Mouse (Mus musculus) ES-E14 (cell line): ENCODE data around the gene Snn.

Experiments used
- HCFC1 ChIP-seq: IDR thresholded peaks from 2 replicates; pipeline ENCODE4 v1.6.1; 2012; ENCODE audit warnings: low read length, inconsistent platforms, borderline replicate concordance; ENCODE audit not compliant: insufficient read depth
- MAFK ChIP-seq: IDR thresholded peaks from 2 replicates; pipeline ENCODE4 v1.6.1; 2014; ENCODE audit warnings: mild to moderate bottlenecking, low read depth, low read length, inconsistent platforms; ENCODE audit not compliant: insufficient read depth
- ZC3H11A ChIP-seq: IDR thresholded peaks from 2 replicates; pipeline ENCODE4 v1.6.1; 2012; ENCODE audit warnings: low read depth, mild to moderate bottlenecking, inconsistent platforms, low read length, borderline replicate concordance
- ZNF384 ChIP-seq: IDR thresholded peaks from 2 replicates; pipeline ENCODE4 v1.6.1; 2012; ENCODE audit warnings: low read depth, low read length, inconsistent platforms

DNA sequence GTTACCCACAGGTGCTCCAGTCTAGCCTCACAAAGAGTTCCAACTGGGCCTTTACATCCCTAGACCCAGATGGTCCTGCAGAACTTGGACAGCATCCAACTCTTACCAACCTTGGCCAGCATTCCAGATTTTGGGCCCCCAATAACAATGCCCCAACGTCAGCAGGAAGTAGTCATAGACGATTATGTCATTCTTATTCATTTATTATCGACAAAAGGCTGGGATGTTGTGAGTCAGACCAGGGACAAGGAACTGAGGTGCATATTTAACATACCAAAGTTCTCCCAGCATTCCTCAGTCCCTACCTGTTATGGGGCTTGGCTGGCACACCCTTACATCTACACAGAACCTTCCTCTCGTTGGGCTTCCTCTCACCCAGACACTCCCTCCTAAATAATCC lies 44.4 kb upstream of the Snn start:
- TF ChIP-seq ZC3H11A: no peak
- no peak for TF ChIP-seq ZNF384
- TF ChIP-seq HCFC1: no peak
- TF ChIP-seq MAFK: no peak
